Mouse (Mus musculus): Measurements from ENCODE around the gene Tmem178b. TPM values are rescaled to one million over a fixed set of nuclear protein-coding genes. Genes with fewer than 3 reads are reported as not detected.

Gene Tmem178b
- total and polyA plus RNA-seq, 3 experiments = 0.51 to 1.3 (median 0.94) TPM

DNA sequence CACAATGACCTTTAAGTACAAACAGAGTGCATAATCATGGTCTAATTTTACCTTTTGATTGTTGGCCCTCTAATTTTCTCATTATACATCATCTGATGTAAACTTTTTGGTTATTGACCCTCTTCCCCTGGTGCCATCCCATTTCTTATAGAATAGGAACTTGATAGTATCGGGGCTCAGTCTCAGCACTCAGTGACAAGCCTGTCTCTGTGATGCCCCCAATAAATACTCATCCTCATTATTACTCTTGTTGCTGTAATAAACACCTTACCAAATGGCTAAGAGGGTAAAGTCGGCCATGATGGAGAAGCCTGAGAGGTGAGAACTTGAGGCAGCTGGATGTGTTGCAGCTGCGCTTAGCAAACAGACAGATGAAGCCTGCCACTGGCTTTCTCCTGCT lies 63.5 kb downstream of the Tmem178b start:
- no peaks in the 10 kb centered on the region for H3K79me2 ChIP-seq (replicated peaks; ENCODE audit: control insufficient read depth, insufficient read depth, low read length)
- H3K36me3 ChIP-seq (ENCODE audit: control insufficient read depth, insufficient read depth, low read length) = no peaks in the 10 kb centered on the region
- intact Hi-C loops (cut with DNase I) = no loop called here
- H3K27ac ChIP-seq = no peak overlapping the region
- no peak overlapping the region for H3K4me3 ChIP-seq
- no peak for DNase-seq
- H3K4me1 ChIP-seq (ENCODE audit: control insufficient read depth, insufficient read depth, low read length) = no peaks in the 10 kb centered on the region
- no peaks in the 10 kb centered on the region for H3K27me3 ChIP-seq (ENCODE audit: control insufficient read depth, insufficient read depth, low read length)
- no peak overlapping the region for H3K9ac ChIP-seq (ENCODE audit: low read depth, low read length)
- TF ChIP-seq CTCF (IDR thresholded peaks at IDR 0.05) (no peak), POLR2A (IDR thresholded peaks at IDR 0.05; ENCODE audit: insufficient read depth, low read depth, low read length) (no peak), EP300 (IDR thresholded peaks at IDR 0.05; ENCODE audit: insufficient read depth, low read depth, low read length) (no peak)
- WGBS = 64% methylated on average over 3 of the region's 3 CpGs

DNA sequence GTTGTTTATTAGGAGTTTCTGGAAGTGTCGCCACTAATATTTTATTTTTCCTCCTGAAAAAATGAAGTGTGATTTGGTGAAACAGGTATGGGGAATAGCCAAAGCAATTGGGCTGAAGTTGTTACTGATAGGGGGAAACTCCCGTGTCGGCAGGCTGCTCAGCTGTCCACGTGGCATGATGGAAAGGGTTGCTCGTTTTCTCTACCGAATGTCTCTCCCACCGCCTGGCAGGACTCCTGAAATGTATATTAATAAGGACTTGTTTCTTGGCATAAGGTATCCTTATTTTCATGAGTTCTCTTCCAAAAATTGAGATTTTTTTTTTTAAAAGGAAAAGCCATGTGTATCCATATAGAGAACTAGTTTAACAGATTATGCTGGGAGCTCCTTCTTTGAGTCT lies 67.8 kb downstream of the Tmem178b start:
- H3K4me1 ChIP-seq (ENCODE audit: control insufficient read depth, insufficient read depth, low read length) = no peaks in the 10 kb centered on the region
- H3K79me2 ChIP-seq (replicated peaks; ENCODE audit: control insufficient read depth, insufficient read depth, low read length) = no peaks in the 10 kb centered on the region
- no peak overlapping the region for H3K27ac ChIP-seq
- H3K27me3 ChIP-seq (ENCODE audit: control insufficient read depth, insufficient read depth, low read length) = no peaks in the 10 kb centered on the region
- intact Hi-C loops (cut with DNase I) = no loop called here
- TF ChIP-seq POLR2A (IDR thresholded peaks at IDR 0.05; ENCODE audit: insufficient read depth, low read depth, low read length) = no peak
- no peak for TF ChIP-seq CTCF (IDR thresholded peaks at IDR 0.05)
- no peak for TF ChIP-seq EP300 (IDR thresholded peaks at IDR 0.05; ENCODE audit: insufficient read depth, low read depth, low read length)
- no peaks in the 10 kb centered on the region for H3K36me3 ChIP-seq (ENCODE audit: control insufficient read depth, insufficient read depth, low read length)
- no peak overlapping the region for H3K4me3 ChIP-seq
- no peak overlapping the region for H3K9ac ChIP-seq (ENCODE audit: low read depth, low read length)
- 81% methylated on average over 7 of the region's 7 CpGs for WGBS
- no peak for DNase-seq

GRCm38 (mm10) chr6:39944854-39945253 lies 71.8 kb downstream of the Tmem178b start:
- DNase-seq = no peak
- intact Hi-C loops (cut with DNase I) = no loop called here
- WGBS = 79% methylated on average over 9 of the region's 9 CpGs

GRCm38 (mm10) chr6:39945670-39946440 lies 72.8 kb downstream of the Tmem178b start:
- H3K4me3 ChIP-seq = no peak overlapping the region
- intact Hi-C loops (cut with DNase I) = no loop called here
- no peaks in the 10 kb centered on the region for H3K79me2 ChIP-seq (replicated peaks; ENCODE audit: control insufficient read depth, insufficient read depth, low read length)
- no peak for TF ChIP-seq POLR2A (IDR thresholded peaks at IDR 0.05; ENCODE audit: insufficient read depth, low read depth, low read length)
- TF ChIP-seq EP300 (IDR thresholded peaks at IDR 0.05; ENCODE audit: insufficient read depth, low read depth, low read length) = no peak
- TF ChIP-seq CTCF (IDR thresholded peaks at IDR 0.05) = no peak
- H3K9ac ChIP-seq (ENCODE audit: low read depth, low read length) = no peak overlapping the region
- H3K27ac ChIP-seq = no peak overlapping the region
- H3K27me3 ChIP-seq (ENCODE audit: control insufficient read depth, insufficient read depth, low read length) = no peaks in the 10 kb centered on the region
- no peak for DNase-seq
- H3K4me1 ChIP-seq (ENCODE audit: control insufficient read depth, insufficient read depth, low read length) = no peaks in the 10 kb centered on the region
- 50% methylated on average over 5 of the region's 5 CpGs for WGBS
- H3K36me3 ChIP-seq (ENCODE audit: control insufficient read depth, insufficient read depth, low read length) = no peaks in the 10 kb centered on the region

More at GRCm38 (mm10) chr6:39944854-39945253, 71.8 kb downstream of the Tmem178b start:
- H3K36me3 ChIP-seq (ENCODE audit: control insufficient read depth, insufficient read depth, low read length) = no peaks in the 10 kb centered on the region
- no peak for TF ChIP-seq CTCF (IDR thresholded peaks at IDR 0.05)
- no peak for TF ChIP-seq POLR2A (IDR thresholded peaks at IDR 0.05; ENCODE audit: insufficient read depth, low read depth, low read length)
- TF ChIP-seq EP300 (IDR thresholded peaks at IDR 0.05; ENCODE audit: insufficient read depth, low read depth, low read length) = no peak
- no peaks in the 10 kb centered on the region for H3K27me3 ChIP-seq (ENCODE audit: control insufficient read depth, insufficient read depth, low read length)
- no peak overlapping the region for H3K4me3 ChIP-seq
- H3K79me2 ChIP-seq (replicated peaks; ENCODE audit: control insufficient read depth, insufficient read depth, low read length) = no peaks in the 10 kb centered on the region
- H3K4me1 ChIP-seq (ENCODE audit: control insufficient read depth, insufficient read depth, low read length) = no peaks in the 10 kb centered on the region
- no peak overlapping the region for H3K9ac ChIP-seq (ENCODE audit: low read depth, low read length)
- H3K27ac ChIP-seq = no peak overlapping the region

GRCm38 (mm10) chr6:39946601-39947000 lies 73.5 kb downstream of the Tmem178b start:
- H3K27ac ChIP-seq = no peak overlapping the region
- intact Hi-C loops (cut with DNase I) = no loop called here
- H3K79me2 ChIP-seq (replicated peaks; ENCODE audit: control insufficient read depth, insufficient read depth, low read length) = no peaks in the 10 kb centered on the region
- no peak overlapping the region for H3K9ac ChIP-seq (ENCODE audit: low read depth, low read length)
- TF ChIP-seq EP300 (IDR thresholded peaks at IDR 0.05; ENCODE audit: insufficient read depth, low read depth, low read length) = no peak
- no peak for TF ChIP-seq CTCF (IDR thresholded peaks at IDR 0.05)
- no peak for TF ChIP-seq POLR2A (IDR thresholded peaks at IDR 0.05; ENCODE audit: insufficient read depth, low read depth, low read length)
- H3K36me3 ChIP-seq (ENCODE audit: control insufficient read depth, insufficient read depth, low read length) = no peaks in the 10 kb centered on the region
- no peaks in the 10 kb centered on the region for H3K27me3 ChIP-seq (ENCODE audit: control insufficient read depth, insufficient read depth, low read length)
- H3K4me1 ChIP-seq (ENCODE audit: control insufficient read depth, insufficient read depth, low read length) = no peaks in the 10 kb centered on the region
- H3K4me3 ChIP-seq = no peak overlapping the region
- DNase-seq = no peak
- 66% methylated on average over 4 of the region's 4 CpGs for WGBS

- H3K36me3 ChIP-seq (ENCODE audit: control insufficient read depth, insufficient read depth, low read length) = no peaks in the 10 kb centered on the region
- no peak overlapping the region for H3K27ac ChIP-seq
- H3K4me3 ChIP-seq = no peak overlapping the region
- H3K9ac ChIP-seq (ENCODE audit: low read depth, low read length) = no peak overlapping the region
- no peak for DNase-seq
- H3K4me1 ChIP-seq (ENCODE audit: control insufficient read depth, insufficient read depth, low read length) = no peaks in the 10 kb centered on the region
- intact Hi-C loops (cut with DNase I) = no loop called here
- 72% methylated on average over 5 of the region's 5 CpGs for WGBS
- TF ChIP-seq CTCF (IDR thresholded peaks at IDR 0.05) (no peak), EP300 (IDR thresholded peaks at IDR 0.05; ENCODE audit: insufficient read depth, low read depth, low read length) (no peak), POLR2A (IDR thresholded peaks at IDR 0.05; ENCODE audit: insufficient read depth, low read depth, low read length) (no peak)
- H3K27me3 ChIP-seq (ENCODE audit: control insufficient read depth, insufficient read depth, low read length) = no peaks in the 10 kb centered on the region
- no peaks in the 10 kb centered on the region for H3K79me2 ChIP-seq (replicated peaks; ENCODE audit: control insufficient read depth, insufficient read depth, low read length)
These were observed 80.9 kb downstream of the Tmem178b start for GRCm38 (mm10) chr6:39953951-39954350.

All from heart, adult 2 months (tissue).